In genomic region chr10:120476516-120477336, GRCm38 (mm10) we compare ENCODE assay signal across 8 mouse cellular contexts. TPM values are rescaled to one million over a fixed set of nuclear protein-coding genes. Genes with fewer than 3 reads are reported as not detected.
A peak's percentile ranks its signal among the peaks of the same experiment; 100 is the strongest.
DNase-seq lines count a peak whose midpoint lies in the region; ATAC-seq lines count a peak whose summit lies in the region.

No protein-coding gene starts in this region.

- peak overlapping the region; percentile 88 for H3K4me2 ChIP-seq in limb, embryonic 12.5 days
- peak overlapping the region; percentile 96 for H3K4me2 ChIP-seq in midbrain, embryonic 14.5 days (ENCODE audit: low read length)

- under 1% methylated on average over 51 of the region's 52 CpGs for WGBS in limb, embryonic 12.5 days
- 0% methylated on average over 51 of the region's 52 CpGs for WGBS in midbrain, embryonic 14.5 days

- no peaks in the 10 kb centered on the region for H3K27me3 ChIP-seq in limb, embryonic 12.5 days
- H3K27me3 ChIP-seq in midbrain, embryonic 14.5 days (ENCODE audit: control insufficient read depth, insufficient read depth, low read length) = peaks cover 26% of the 10 kb centered on the region

- peak overlapping the region; percentile 100 for H3K9ac ChIP-seq in limb, embryonic 12.5 days (replicated peaks)
- H3K9ac ChIP-seq in midbrain, embryonic 14.5 days (replicated peaks; ENCODE audit: low read length) = peak overlapping the region; percentile 34; the same call in 1 of the 2 replicates

- peaks cover 18% of the 10 kb centered on the region for H3K4me1 ChIP-seq in limb, embryonic 12.5 days (replicated peaks)
- H3K4me1 ChIP-seq in midbrain, embryonic 14.5 days (ENCODE audit: control insufficient read depth, insufficient read depth, low read length) = peaks cover 32% of the 10 kb centered on the region

- peak; percentile 23 to 70 for DNase-seq in spleen, postnatal 4 days (ENCODE audit: low spot score in 2 of 2)
- DNase-seq in spleen, postnatal 14 days (ENCODE audit: low spot score in 2 of 2) = no peak
- DNase-seq in embryo, embryonic 11 days = peak; percentile 85
- DNase-seq in heart, postnatal 14 days = peak; percentile 24 to 33
- peak; percentile 77 for DNase-seq in midbrain, embryonic 14.5 days
- DNase-seq in thymus, postnatal 25 days = no peak
- no peak for DNase-seq in thymus, postnatal 10 days (ENCODE audit: low spot score in 2 of 2)

- peak overlapping the region; percentile 97 for H3K4me3 ChIP-seq in limb, embryonic 12.5 days (replicated peaks)
- H3K4me3 ChIP-seq in midbrain, embryonic 14.5 days (replicated peaks; ENCODE audit: low read depth, low read length) = peak overlapping the region; percentile 60

- H3K9me3 ChIP-seq in limb, embryonic 12.5 days = no peaks in the 10 kb centered on the region
- H3K9me3 ChIP-seq in midbrain, embryonic 14.5 days (ENCODE audit: control insufficient read depth, low read length) = no peaks in the 10 kb centered on the region

- ATAC-seq in limb, embryonic 12.5 days (ENCODE audit: insufficient number of reproducible peaks, insufficient read depth, low FRiP score, low TSS enrichment, low read depth) = peak; percentile 80
- ATAC-seq in midbrain, embryonic 14.5 days (ENCODE audit: low FRiP score, low TSS enrichment) = peak; percentile 62

- no peaks in the 10 kb centered on the region for H3K36me3 ChIP-seq in limb, embryonic 12.5 days
- H3K36me3 ChIP-seq in midbrain, embryonic 14.5 days (ENCODE audit: control insufficient read depth, insufficient read depth, low read length) = no peaks in the 10 kb centered on the region

- H3K27ac ChIP-seq in limb, embryonic 12.5 days = peak overlapping the region; percentile 99
- H3K27ac ChIP-seq in midbrain, embryonic 14.5 days (replicated peaks; ENCODE audit: low read depth, low read length) = no peak overlapping the region; the same call in 1 of the 2 replicates

- intact Hi-C loops in heart, postnatal 14 days (cut with DNase I) = no loop called here

RNA-seq across cellular contexts. Expression of gene Hmga2, which starts 0.5 kb away (rescaled TPM):
- under 1 TPM in 1 of 2 experiments, not detected in 1; 0.07 TPM for total RNA-seq in heart, postnatal 14 days (2021)
- 128 and 132 TPM in 2 replicates for polyA plus RNA-seq in limb, embryonic 12.5 days (2016; fragmentation: Nextera tagmentation; extraction: Ambion mirVana)
- polyA plus RNA-seq in midbrain, embryonic 14.5 days (2014; fragmentation: Nextera tagmentation; extraction: Ambion mirVana) = 2.4 and 2.6 TPM in 2 replicates

Comparison
In these comparisons a context has a peak if more than half of its experiments do, and no peak if none do; other contexts are left out.
1. DNase-seq: peak in spleen, postnatal 4 days (2 of 2), embryo, embryonic 11 days (single experiment), heart, postnatal 14 days (2 of 2) and midbrain, embryonic 14.5 days (single experiment); none in spleen, postnatal 14 days (0 of 2), thymus, postnatal 25 days (single experiment) and thymus, postnatal 10 days (0 of 2).
2. RNA of gene Hmga2, which starts 0.5 kb away (polyA plus RNA-seq): 128 to 132 TPM in limb, embryonic 12.5 days; 2.4 to 2.6 TPM in midbrain, embryonic 14.5 days; every median in the first group is over 10 times any median in the second.